Mouse (Mus musculus): ENCODE results near the gene Hspbap1. TPM values are rescaled to one million over a fixed set of nuclear protein-coding genes. Genes with fewer than 3 reads are reported as not detected.

Gene Hspbap1
- polyA plus RNA-seq, 1 experiment from 2014 or later: 7.6 TPM

GRCm38 (mm10) chr16:35756697-35757096 lies 13.5 kb upstream of the Hspbap1 start:
- Histone ChIP-seq H3K4me2 (ENCODE audit: low read depth, low read length) (no peak overlapping the region), H3K4me3 (ENCODE audit: low read depth, low read length) (no peak overlapping the region), H3K27ac (ENCODE audit: low read depth) (no peak overlapping the region), H3K36me3 (replicated peaks; ENCODE audit: insufficient read depth, low read length) (no peaks in the 10 kb centered on the region; the same call in 1 of the 2 replicates), H3K9ac (replicated peaks) (no peak overlapping the region), H3K4me1 (ENCODE audit: insufficient read depth) (peaks cover 17% of the 10 kb centered on the region), H3K9me3 (ENCODE audit: low read length) (no peaks in the 10 kb centered on the region), H3K27me3 (ENCODE audit: insufficient read depth, low read length) (no peaks in the 10 kb centered on the region)
- TF ChIP-seq EP300 (IDR thresholded peaks at IDR 0.05; ENCODE audit: low read depth) (no peak), CTCF (IDR thresholded peaks at IDR 0.05; ENCODE audit: low read depth) (no peak)
- DNase-seq (no peak), ATAC-seq (no peak)
- 78% methylated on average over 9 of the region's 9 CpGs for WGBS (ENCODE audit: insufficient replicate concordance)

- Histone ChIP-seq H3K9me3 (ENCODE audit: low read length) (no peaks in the 10 kb centered on the region), H3K27ac (ENCODE audit: low read depth) (no peak overlapping the region), H3K36me3 (replicated peaks; ENCODE audit: insufficient read depth, low read length) (no peaks in the 10 kb centered on the region; the same call in 1 of the 2 replicates), H3K9ac (replicated peaks) (no peak overlapping the region), H3K4me1 (ENCODE audit: insufficient read depth) (peaks cover 29% of the 10 kb centered on the region), H3K27me3 (ENCODE audit: insufficient read depth, low read length) (no peaks in the 10 kb centered on the region), H3K4me3 (ENCODE audit: low read depth, low read length) (no peak overlapping the region), H3K4me2 (ENCODE audit: low read depth, low read length) (no peak overlapping the region)
- ATAC-seq: no peak
- DNase-seq: no peak
- no peak for TF ChIP-seq EP300 (IDR thresholded peaks at IDR 0.05; ENCODE audit: low read depth)
- no peak for TF ChIP-seq CTCF (IDR thresholded peaks at IDR 0.05; ENCODE audit: low read depth)
- WGBS (ENCODE audit: insufficient replicate concordance): 60% methylated on average over 5 of the region's 5 CpGs
These were observed 10.8 kb upstream of the Hspbap1 start for GRCm38 (mm10) chr16:35759401-35759800.

GRCm38 (mm10) chr16:35763590-35764296 lies 6.4 kb upstream of the Hspbap1 start:
- no peaks in the 10 kb centered on the region for H3K27me3 ChIP-seq (ENCODE audit: insufficient read depth, low read length)
- peak overlapping the region; percentile 63 for H3K4me2 ChIP-seq (ENCODE audit: low read depth, low read length)
- peak; percentile 79 for ATAC-seq
- 34% methylated on average over 11 of the region's 11 CpGs for WGBS (ENCODE audit: insufficient replicate concordance)
- TF ChIP-seq EP300 (IDR thresholded peaks at IDR 0.05; ENCODE audit: low read depth): peak; percentile 91
- no peak for TF ChIP-seq CTCF (IDR thresholded peaks at IDR 0.05; ENCODE audit: low read depth)
- H3K4me3 ChIP-seq (ENCODE audit: low read depth, low read length): peak overlapping the region; percentile 31
- H3K9ac ChIP-seq (replicated peaks): peak overlapping the region; percentile 30; the same call in 1 of the 2 replicates
- DNase-seq: peak; percentile 47
- peaks cover 48% of the 10 kb centered on the region for H3K4me1 ChIP-seq (ENCODE audit: insufficient read depth)
- peak overlapping the region; percentile 85 for H3K27ac ChIP-seq (ENCODE audit: low read depth)
- H3K9me3 ChIP-seq (ENCODE audit: low read length): no peaks in the 10 kb centered on the region
- no peaks in the 10 kb centered on the region for H3K36me3 ChIP-seq (replicated peaks; ENCODE audit: insufficient read depth, low read length)

- TF ChIP-seq CTCF (IDR thresholded peaks at IDR 0.05; ENCODE audit: low read depth) (peak; percentile 30; the same call in 1 of the 2 replicates), EP300 (IDR thresholded peaks at IDR 0.05; ENCODE audit: low read depth) (no peak)
- H3K36me3 ChIP-seq (replicated peaks; ENCODE audit: insufficient read depth, low read length): no peaks in the 10 kb centered on the region
- 25% methylated on average over 1 of the region's 1 CpGs for WGBS (ENCODE audit: insufficient replicate concordance)
- no peak for DNase-seq
- peak overlapping the region; percentile 35; the same call in 1 of the 2 replicates for H3K4me2 ChIP-seq (ENCODE audit: low read depth, low read length)
- peaks cover 50% of the 10 kb centered on the region for H3K4me1 ChIP-seq (ENCODE audit: insufficient read depth)
- H3K27ac ChIP-seq (ENCODE audit: low read depth): peak overlapping the region; percentile 85
- no peak for ATAC-seq
- H3K9ac ChIP-seq (replicated peaks): no peak overlapping the region
- H3K9me3 ChIP-seq (ENCODE audit: low read length): no peaks in the 10 kb centered on the region
- no peaks in the 10 kb centered on the region for H3K27me3 ChIP-seq (ENCODE audit: insufficient read depth, low read length)
- H3K4me3 ChIP-seq (ENCODE audit: low read depth, low read length): no peak overlapping the region
These were observed 5.2 kb upstream of the Hspbap1 start for GRCm38 (mm10) chr16:35764941-35765340.

GRCm38 (mm10) chr16:35765449-35765848 lies 4.7 kb upstream of the Hspbap1 start:
- peaks cover 47% of the 10 kb centered on the region for H3K4me1 ChIP-seq (ENCODE audit: insufficient read depth)

DNA sequence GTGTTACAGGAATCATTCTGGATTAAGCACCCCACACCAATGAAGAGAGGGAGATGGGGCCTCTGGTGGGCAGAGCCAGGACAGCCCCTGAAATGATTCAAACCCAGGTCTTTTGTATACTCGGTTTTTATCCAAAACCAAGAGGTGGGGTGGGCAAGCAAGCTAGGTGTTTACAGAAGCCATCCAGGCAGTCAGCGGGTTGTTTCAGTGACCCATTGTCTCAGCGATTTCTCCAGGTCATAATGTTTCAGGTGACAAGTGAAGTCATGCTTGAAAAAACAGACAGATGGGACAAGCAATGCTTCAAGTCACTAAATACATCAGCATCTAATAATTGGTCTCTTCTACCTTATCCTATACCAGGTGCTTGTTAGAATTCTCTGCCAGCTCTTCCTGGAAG lies 3.8 kb upstream of the Hspbap1 start:
- ATAC-seq (no peak), DNase-seq (no peak)
- Histone ChIP-seq H3K36me3 (replicated peaks; ENCODE audit: insufficient read depth, low read length) (no peaks in the 10 kb centered on the region), H3K9ac (replicated peaks) (no peak overlapping the region), H3K9me3 (ENCODE audit: low read length) (no peaks in the 10 kb centered on the region), H3K27me3 (ENCODE audit: insufficient read depth, low read length) (no peaks in the 10 kb centered on the region), H3K4me1 (ENCODE audit: insufficient read depth) (peaks cover 49% of the 10 kb centered on the region), H3K4me3 (ENCODE audit: low read depth, low read length) (no peak overlapping the region), H3K27ac (ENCODE audit: low read depth) (no peak overlapping the region), H3K4me2 (ENCODE audit: low read depth, low read length) (no peak overlapping the region; the same call in 1 of the 2 replicates)
- TF ChIP-seq EP300 (IDR thresholded peaks at IDR 0.05; ENCODE audit: low read depth) (no peak), CTCF (IDR thresholded peaks at IDR 0.05; ENCODE audit: low read depth) (no peak)
- 76% methylated on average over 3 of the region's 3 CpGs for WGBS (ENCODE audit: insufficient replicate concordance)

More at GRCm38 (mm10) chr16:35765449-35765848, 4.7 kb upstream of the Hspbap1 start:
- H3K9me3 ChIP-seq (ENCODE audit: low read length): no peaks in the 10 kb centered on the region
- no peak overlapping the region for H3K9ac ChIP-seq (replicated peaks)
- no peaks in the 10 kb centered on the region for H3K27me3 ChIP-seq (ENCODE audit: insufficient read depth, low read length)
- H3K4me3 ChIP-seq (ENCODE audit: low read depth, low read length): no peak overlapping the region
- no peak for ATAC-seq
- no peaks in the 10 kb centered on the region for H3K36me3 ChIP-seq (replicated peaks; ENCODE audit: insufficient read depth, low read length)
- H3K4me2 ChIP-seq (ENCODE audit: low read depth, low read length): no peak overlapping the region
- DNase-seq: no peak
- 32% methylated on average over 2 of the region's 2 CpGs for WGBS (ENCODE audit: insufficient replicate concordance)
- H3K27ac ChIP-seq (ENCODE audit: low read depth): no peak overlapping the region
- TF ChIP-seq CTCF (IDR thresholded peaks at IDR 0.05; ENCODE audit: low read depth): no peak
- no peak for TF ChIP-seq EP300 (IDR thresholded peaks at IDR 0.05; ENCODE audit: low read depth)
